Mouse (Mus musculus) megakaryocyte, embryonic 14.5 days (primary cell): ENCODE data around the gene Cdkn1c. TPM values are rescaled to one million over a fixed set of nuclear protein-coding genes. Genes with fewer than 3 reads are reported as not detected.

Experiments used
- H3K27me3 ChIP-seq: replicated peaks from 2 replicates; pipeline ENCODE3; 2012; ENCODE audit warnings: inconsistent platforms
- H3K36me3 ChIP-seq: replicated peaks from 2 replicates; pipeline ENCODE3; 2012; ENCODE audit warnings: low read length, inconsistent platforms, mixed read lengths
- H3K4me1 ChIP-seq: 2 replicates; pipeline ENCODE4 v1.6.1; 2012; ENCODE audit warnings: inconsistent platforms
- H3K4me3 ChIP-seq: replicated peaks from 2 replicates; pipeline ENCODE3; 2012; ENCODE audit warnings: moderate library complexity, mild to moderate bottlenecking, inconsistent platforms
- H3K9me3 ChIP-seq: 2 replicates; pipeline ENCODE4 v1.6.1; 2012; ENCODE audit warnings: inconsistent platforms
- FLI1 ChIP-seq: IDR thresholded peaks from 2 replicates; pipeline ENCODE4 v1.6.1; 2012; ENCODE audit warnings: low read length, inconsistent platforms, mixed read lengths
- GATA1 ChIP-seq: IDR thresholded peaks from 3 replicates; pipeline ENCODE4 v1.6.1; 2012; ENCODE audit warnings: mixed read lengths, low read length, inconsistent platforms, borderline replicate concordance
- polyA plus RNA-seq: library from polyadenylated mRNA; stranded (reverse); fragments of >175 nt; gene quantifications from 2 replicates; pipeline ENCODE4 v1.2.3, GENCODE M21; 2012; ENCODE audit warnings: low replicate concordance; ENCODE audit not compliant: insufficient read depth

Gene Cdkn1c
- polyA plus RNA-seq, 1 experiment: 0.66 TPM

DNA sequence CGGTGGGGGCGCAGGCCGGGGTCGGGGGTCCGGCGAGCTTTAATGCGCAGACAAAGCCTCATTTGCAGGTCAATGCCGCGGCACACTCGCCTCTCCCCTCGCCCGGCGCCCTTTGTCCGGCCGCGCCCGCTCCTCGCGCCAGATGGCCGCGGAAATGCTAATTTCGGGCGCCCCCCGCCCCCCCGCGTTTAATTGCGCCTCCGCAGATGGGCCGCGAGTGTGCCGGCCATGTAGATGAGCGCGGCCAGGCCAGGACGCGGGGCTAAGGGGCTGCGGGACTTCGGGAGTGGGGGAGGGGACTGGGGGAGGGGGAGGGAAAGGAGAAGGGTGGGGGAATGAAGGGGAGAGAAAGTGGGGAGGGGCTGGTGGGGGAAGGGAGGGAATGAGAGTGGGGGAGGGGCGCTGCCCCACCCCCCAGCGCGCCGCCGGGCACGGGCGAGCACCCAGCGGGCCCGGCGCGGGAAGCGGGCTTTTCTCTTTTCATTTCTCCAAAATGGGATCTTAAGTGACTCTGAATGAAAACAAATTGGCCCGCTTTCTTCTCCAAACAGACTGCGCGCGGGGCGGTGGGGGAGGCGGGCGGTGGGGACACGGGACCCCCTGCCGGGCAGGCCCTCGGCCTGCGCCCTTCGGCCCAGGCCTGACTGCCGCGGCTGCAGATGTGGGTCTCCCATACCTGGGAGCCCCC lies 22.8 kb downstream of the Cdkn1c start:
- peaks cover 94% of the 10 kb centered on the region for H3K27me3 ChIP-seq
- TF ChIP-seq GATA1 (no peak), FLI1 (no peak)
- no peaks in the 10 kb centered on the region for H3K9me3 ChIP-seq
- no peaks in the 10 kb centered on the region for H3K4me1 ChIP-seq
- no peak overlapping the region for H3K4me3 ChIP-seq
- H3K36me3 ChIP-seq: no peaks in the 10 kb centered on the region

DNA sequence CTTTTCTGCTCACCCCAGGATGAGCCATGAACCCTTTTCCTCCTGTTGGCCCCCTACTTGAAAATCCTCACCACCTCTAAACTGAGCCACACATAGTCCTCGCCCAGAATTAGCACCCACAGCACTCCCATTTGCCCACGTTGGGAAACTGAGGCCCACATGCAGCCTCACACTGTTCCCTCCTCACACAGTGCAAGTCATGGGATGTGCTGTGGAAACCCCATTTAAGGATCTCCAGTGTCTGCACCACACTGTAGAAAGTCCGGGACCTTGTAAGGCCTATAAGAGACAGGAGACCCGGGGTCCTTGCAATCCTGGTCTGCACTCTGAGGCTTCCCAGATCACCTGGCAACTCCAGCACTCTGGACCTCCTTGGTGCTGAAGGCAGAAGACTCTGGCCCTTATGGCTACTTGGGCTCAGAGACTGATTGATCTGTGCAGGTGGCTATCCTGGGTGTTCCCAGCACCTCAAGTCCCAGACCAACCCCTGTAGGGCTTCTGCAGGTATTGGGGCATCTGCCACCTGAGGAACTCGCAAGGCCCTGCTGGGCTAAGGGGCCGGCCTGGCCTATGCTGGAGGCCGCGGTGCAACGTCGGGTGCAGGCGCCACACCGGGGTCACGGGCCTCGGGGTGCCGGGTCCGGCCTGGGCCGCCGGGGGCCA lies 23.5 kb downstream of the Cdkn1c start:
- H3K9me3 ChIP-seq: no peaks in the 10 kb centered on the region
- H3K36me3 ChIP-seq: no peaks in the 10 kb centered on the region
- H3K4me1 ChIP-seq: no peaks in the 10 kb centered on the region
- H3K4me3 ChIP-seq: no peak overlapping the region
- peaks cover 93% of the 10 kb centered on the region for H3K27me3 ChIP-seq
- TF ChIP-seq GATA1 (no peak), FLI1 (no peak)

- TF ChIP-seq GATA1 (no peak), FLI1 (no peak)
- H3K27me3 ChIP-seq: peaks cover 93% of the 10 kb centered on the region
These were observed 27.5 kb downstream of the Cdkn1c start for GRCm38 (mm10) chr7:143433331-143433730.

GRCm38 (mm10) chr7:143432631-143433030 lies 28.2 kb downstream of the Cdkn1c start:
- H3K9me3 ChIP-seq: no peaks in the 10 kb centered on the region
- TF ChIP-seq FLI1 (no peak), GATA1 (no peak)
- no peak overlapping the region for H3K4me3 ChIP-seq
- H3K36me3 ChIP-seq: no peaks in the 10 kb centered on the region
- H3K27me3 ChIP-seq: peaks cover 94% of the 10 kb centered on the region
- no peaks in the 10 kb centered on the region for H3K4me1 ChIP-seq

More at GRCm38 (mm10) chr7:143433331-143433730, 27.5 kb downstream of the Cdkn1c start:
- Histone ChIP-seq H3K9me3 (no peaks in the 10 kb centered on the region), H3K4me3 (no peak overlapping the region), H3K4me1 (no peaks in the 10 kb centered on the region), H3K36me3 (no peaks in the 10 kb centered on the region)

- Histone ChIP-seq H3K4me1 (no peaks in the 10 kb centered on the region), H3K4me3 (no peak overlapping the region), H3K36me3 (no peaks in the 10 kb centered on the region), H3K9me3 (no peaks in the 10 kb centered on the region), H3K27me3 (peaks cover 92% of the 10 kb centered on the region)
- no peak for TF ChIP-seq FLI1
- TF ChIP-seq GATA1: no peak
These were observed 31.9 kb downstream of the Cdkn1c start for GRCm38 (mm10) chr7:143428814-143429499.

DNA sequence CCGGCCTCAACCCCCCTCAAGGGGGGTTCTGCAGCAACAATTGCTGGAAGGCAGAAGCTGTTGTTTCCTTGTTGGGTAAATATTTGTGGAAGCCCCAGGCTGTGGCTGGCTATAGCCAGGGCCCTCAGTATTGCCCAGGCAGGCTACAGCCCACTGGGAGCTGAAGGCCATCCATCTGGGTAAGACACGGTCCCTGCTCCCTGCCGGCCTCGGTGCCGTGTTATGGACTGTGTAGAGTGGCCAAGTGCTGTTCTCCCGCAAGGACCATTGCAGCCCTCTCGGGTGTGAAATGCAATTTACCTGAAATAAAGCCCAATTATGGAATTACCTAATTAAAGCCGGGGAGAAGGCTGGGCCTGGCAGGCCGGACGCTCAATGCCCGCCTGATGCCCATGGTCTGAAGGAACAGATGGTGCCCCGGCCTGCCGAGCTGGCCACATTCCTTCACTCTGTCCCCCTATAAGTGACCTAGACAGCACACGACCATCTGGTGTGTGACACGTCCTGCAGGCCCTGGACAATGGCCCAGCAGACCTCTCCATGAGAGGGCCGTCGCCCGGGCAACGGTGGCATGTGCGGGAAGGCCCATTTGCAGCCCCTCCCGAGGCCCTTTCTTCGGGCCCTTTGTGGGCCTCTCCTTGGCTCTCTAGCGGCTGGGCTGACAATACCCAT lies 32.6 kb downstream of the Cdkn1c start:
- Histone ChIP-seq H3K36me3 (no peaks in the 10 kb centered on the region), H3K4me1 (no peaks in the 10 kb centered on the region), H3K4me3 (no peak overlapping the region), H3K9me3 (no peaks in the 10 kb centered on the region), H3K27me3 (peaks cover 89% of the 10 kb centered on the region)
- TF ChIP-seq FLI1 (no peak), GATA1 (no peak)

- H3K4me1 ChIP-seq: no peaks in the 10 kb centered on the region
- H3K9me3 ChIP-seq: no peaks in the 10 kb centered on the region
- H3K4me3 ChIP-seq: no peak overlapping the region
- no peaks in the 10 kb centered on the region for H3K36me3 ChIP-seq
- H3K27me3 ChIP-seq: peaks cover 77% of the 10 kb centered on the region
- no peak for TF ChIP-seq FLI1
- no peak for TF ChIP-seq GATA1
These were observed 41.2 kb downstream of the Cdkn1c start for GRCm38 (mm10) chr7:143419585-143420160.

GRCm38 (mm10) chr7:143417875-143418274 lies 43.0 kb downstream of the Cdkn1c start:
- Histone ChIP-seq H3K4me3 (no peak overlapping the region), H3K36me3 (no peaks in the 10 kb centered on the region), H3K9me3 (no peaks in the 10 kb centered on the region), H3K27me3 (peaks cover 79% of the 10 kb centered on the region), H3K4me1 (peaks cover 8% of the 10 kb centered on the region)
- TF ChIP-seq GATA1 (no peak), FLI1 (no peak)

GRCm38 (mm10) chr7:143416406-143416805 lies 44.4 kb downstream of the Cdkn1c start:
- Histone ChIP-seq H3K4me3 (no peak overlapping the region), H3K27me3 (peaks cover 71% of the 10 kb centered on the region)
- TF ChIP-seq GATA1 (no peak), FLI1 (no peak)

More at GRCm38 (mm10) chr7:143416406-143416805, 44.4 kb downstream of the Cdkn1c start:
- peaks cover 8% of the 10 kb centered on the region for H3K4me1 ChIP-seq
- H3K9me3 ChIP-seq: no peaks in the 10 kb centered on the region
- no peaks in the 10 kb centered on the region for H3K36me3 ChIP-seq
